13 mouse cellular contexts compared by ENCODE assay signal in the genomic region with DNA sequence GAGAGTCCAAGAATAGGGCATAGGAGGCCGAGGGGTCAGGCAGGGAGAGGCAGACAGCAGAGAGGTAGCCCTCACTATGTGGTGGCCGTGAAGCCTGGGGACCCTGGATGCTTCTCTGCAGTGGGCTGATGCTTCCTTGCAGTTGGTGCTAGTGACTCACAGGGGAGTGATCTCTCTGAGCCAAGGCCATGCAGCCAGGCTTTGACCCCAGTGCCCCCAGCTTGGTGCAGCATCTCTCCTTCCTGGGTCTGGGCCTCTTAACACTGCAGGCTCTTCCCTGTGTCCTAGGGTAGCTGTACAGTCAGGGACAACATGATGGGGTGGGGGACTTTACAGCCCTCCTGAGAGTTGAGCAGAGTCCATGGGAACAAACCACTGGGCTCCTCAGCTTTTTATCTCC. TPM values are rescaled to one million over a fixed set of nuclear protein-coding genes. Genes with fewer than 3 reads are reported as not detected.
DNase-seq lines count a peak whose midpoint lies in the region; ATAC-seq lines count a peak whose summit lies in the region.
"Had no signal": no experiment of that assay in that cellular context is flagged by ENCODE, and none has a peak within 500 bp of the region (broad histone marks: within the 10 kb centered on the region; RNA-seq: fewer than 3 reads in every experiment).

No protein-coding gene starts in this region.

- H3K27ac ChIP-seq in hindbrain, embryonic 11.5 days (ENCODE audit: low read depth, low read length), result peak overlapping the region; percentile 79; the same call in 1 of the 2 replicates
- no peak overlapping the region for H3K27ac ChIP-seq in hindbrain, embryonic 16.5 days (ENCODE audit: low read depth, low read length)
- H3K27ac ChIP-seq in embryonic facial prominence, embryonic 10.5 days (replicated peaks), result peak overlapping the region; percentile 70
- peak overlapping the region; percentile 69 for H3K27ac ChIP-seq in hindbrain, embryonic 13.5 days
- peak overlapping the region; percentile 77 for H3K27ac ChIP-seq in midbrain, embryonic 13.5 days
- H3K27ac ChIP-seq: gastrocnemius, adult 2 months had no signal

- H3K4me1 ChIP-seq in hindbrain, embryonic 11.5 days (replicated peaks; ENCODE audit: control insufficient read depth, insufficient read depth, low read length), result peaks cover 38% of the 10 kb centered on the region
- peaks cover 72% of the 10 kb centered on the region for H3K4me1 ChIP-seq in hindbrain, embryonic 16.5 days (ENCODE audit: control insufficient read depth, insufficient read depth, low read depth, low read length)
- peaks cover 99% of the 10 kb centered on the region for H3K4me1 ChIP-seq in embryonic facial prominence, embryonic 10.5 days
- H3K4me1 ChIP-seq in hindbrain, embryonic 13.5 days (replicated peaks), result peaks cover 93% of the 10 kb centered on the region
- peaks cover 100% of the 10 kb centered on the region for H3K4me1 ChIP-seq in midbrain, embryonic 13.5 days (replicated peaks)

- no peak for ATAC-seq in hindbrain, embryonic 11.5 days (ENCODE audit: low FRiP score)
- ATAC-seq in hindbrain, embryonic 16.5 days, result no peak
- no peak for ATAC-seq in hindbrain, embryonic 13.5 days (ENCODE audit: low FRiP score)
- ATAC-seq in midbrain, embryonic 13.5 days, result no peak; the same call in 1 of the 2 replicates

- WGBS in hindbrain, embryonic 11.5 days, result 21% methylated on average over 2 of the region's 2 CpGs
- 29% methylated on average over 2 of the region's 2 CpGs for WGBS in hindbrain, embryonic 16.5 days
- 19% methylated on average over 2 of the region's 2 CpGs for WGBS in embryonic facial prominence, embryonic 10.5 days
- WGBS in hindbrain, embryonic 13.5 days, result 9% methylated on average over 2 of the region's 2 CpGs
- WGBS in midbrain, embryonic 13.5 days, result 38% methylated on average over 2 of the region's 2 CpGs

- no peak overlapping the region for H3K4me2 ChIP-seq in hindbrain, embryonic 11.5 days (replicated peaks; ENCODE audit: low read depth, low read length)
- H3K4me2 ChIP-seq in hindbrain, embryonic 16.5 days (ENCODE audit: low read length), result no peak overlapping the region
- H3K4me2 ChIP-seq in hindbrain, embryonic 13.5 days, result 0 out of 2 replicates have a peak overlapping the region, but pooled peaks have one; percentile 13
- H3K4me2 ChIP-seq in midbrain, embryonic 13.5 days (replicated peaks), result 0 out of 2 replicates have a peak overlapping the region, but pooled peaks have one; percentile 11

- H3K9ac ChIP-seq in hindbrain, embryonic 11.5 days (ENCODE audit: low read depth, low read length), result no peak overlapping the region
- no peak overlapping the region; the same call in 1 of the 2 replicates for H3K9ac ChIP-seq in hindbrain, embryonic 16.5 days (ENCODE audit: low read depth, low read length)
- H3K9ac ChIP-seq in hindbrain, embryonic 13.5 days, result peak overlapping the region; percentile 15; the same call in 1 of the 2 replicates
- H3K9ac ChIP-seq in midbrain, embryonic 13.5 days (replicated peaks), result peak overlapping the region; percentile 36

- H3K4me3 ChIP-seq in hindbrain, embryonic 11.5 days (ENCODE audit: low read depth, low read length), result no peak overlapping the region
- no peak overlapping the region for H3K4me3 ChIP-seq in hindbrain, embryonic 16.5 days (ENCODE audit: low read length)
- H3K4me3 ChIP-seq in embryonic facial prominence, embryonic 10.5 days, result peak overlapping the region; percentile 9; the same call in 1 of the 2 replicates
- H3K4me3 ChIP-seq in hindbrain, embryonic 13.5 days, result no peak overlapping the region
- H3K4me3 ChIP-seq in midbrain, embryonic 13.5 days (replicated peaks), result no peak overlapping the region
- H3K4me3 ChIP-seq: gastrocnemius, adult 2 months had no signal

- DNase-seq in hindbrain, embryonic 11.5 days (ENCODE audit: low spot score), result no peak
- no peak for DNase-seq in embryonic facial prominence, embryonic 10.5 days (ENCODE audit: low spot score)
- no peak for DNase-seq in cerebellum, adult 18-20 months
- no peak for DNase-seq in adipocyte (ENCODE audit: low spot score)
- DNase-seq in ovary, postnatal 10 days (ENCODE audit: low spot score), result no peak
- DNase-seq: cerebellum, adult 11 months; gastrocnemius, adult 2 months; heart, postnatal 4 days; lung, postnatal 4 days; right cerebral cortex, adult 18-20 months had no signal

- no peaks in the 10 kb centered on the region for H3K36me3 ChIP-seq in hindbrain, embryonic 11.5 days (ENCODE audit: control insufficient read depth, insufficient read depth, low read length)
- peaks cover 2% of the 10 kb centered on the region; the same call in 1 of the 2 replicates for H3K36me3 ChIP-seq in hindbrain, embryonic 16.5 days (ENCODE audit: control insufficient read depth, insufficient read depth, low read length)
- peaks cover 4% of the 10 kb centered on the region for H3K36me3 ChIP-seq in embryonic facial prominence, embryonic 10.5 days (replicated peaks)
- H3K36me3 ChIP-seq in hindbrain, embryonic 13.5 days, result peaks cover 3% of the 10 kb centered on the region
- peaks cover 2% of the 10 kb centered on the region; the same call in 1 of the 2 replicates for H3K36me3 ChIP-seq in midbrain, embryonic 13.5 days

- 0 out of 2 replicates have a peak, but pooled peaks cover 2% of the 10 kb centered on the region for H3K27me3 ChIP-seq in hindbrain, embryonic 11.5 days (ENCODE audit: control insufficient read depth, insufficient read depth, low read length)
- no peaks in the 10 kb centered on the region for H3K27me3 ChIP-seq in hindbrain, embryonic 16.5 days (replicated peaks; ENCODE audit: control insufficient read depth, insufficient read depth, low read length)
- H3K27me3 ChIP-seq in embryonic facial prominence, embryonic 10.5 days (replicated peaks; ENCODE audit: low read depth, poor library complexity, severe bottlenecking), result no peaks in the 10 kb centered on the region; the same call in 1 of the 2 replicates
- H3K27me3 ChIP-seq in hindbrain, embryonic 13.5 days, result 0 out of 2 replicates have a peak, but pooled peaks cover 2% of the 10 kb centered on the region
- H3K27me3 ChIP-seq in midbrain, embryonic 13.5 days, result peaks cover 18% of the 10 kb centered on the region

- H3K9me3 ChIP-seq in hindbrain, embryonic 11.5 days (ENCODE audit: control insufficient read depth, low read length), result no peaks in the 10 kb centered on the region
- H3K9me3 ChIP-seq in hindbrain, embryonic 16.5 days (ENCODE audit: control insufficient read depth, low read length), result no peaks in the 10 kb centered on the region
- no peaks in the 10 kb centered on the region for H3K9me3 ChIP-seq in embryonic facial prominence, embryonic 10.5 days
- H3K9me3 ChIP-seq in hindbrain, embryonic 13.5 days, result no peaks in the 10 kb centered on the region
- H3K9me3 ChIP-seq in midbrain, embryonic 13.5 days, result no peaks in the 10 kb centered on the region

RNA-seq across cellular contexts. Expression of gene Fam222a, which starts 21.6 kb away (rescaled TPM):
- polyA plus RNA-seq in hindbrain, embryonic 11.5 days (2014; fragmentation: Nextera tagmentation; extraction: Ambion mirVana), result 4.8 and 6.5 TPM in 2 replicates
- polyA plus RNA-seq in hindbrain, embryonic 16.5 days (2015; fragmentation: Nextera tagmentation; extraction: Ambion mirVana), result 4.7 and 4.9 TPM in 2 replicates
- polyA plus RNA-seq in embryonic facial prominence, embryonic 10.5 days (2016; fragmentation: Nextera tagmentation; extraction: Ambion mirVana), result 2.3 and 3.8 TPM in 2 replicates
- polyA plus RNA-seq in hindbrain, embryonic 13.5 days (2015; fragmentation: Nextera tagmentation; extraction: Ambion mirVana), result 5.8 and 6.4 TPM in 2 replicates
- polyA plus RNA-seq in midbrain, embryonic 13.5 days (2015; fragmentation: Nextera tagmentation; extraction: Ambion mirVana), result 5.1 and 6.1 TPM in 2 replicates

Comparison
In these comparisons a context has a peak if more than half of its experiments do, and no peak if none do; other contexts are left out.
1. H3K4me2 ChIP-seq: peak in hindbrain, embryonic 13.5 days (single experiment) and midbrain, embryonic 13.5 days (single experiment); none in hindbrain, embryonic 11.5 days (single experiment) and hindbrain, embryonic 16.5 days (single experiment).
2. H3K9ac ChIP-seq: peak in hindbrain, embryonic 13.5 days (single experiment) and midbrain, embryonic 13.5 days (single experiment); none in hindbrain, embryonic 11.5 days (single experiment) and hindbrain, embryonic 16.5 days (single experiment).